Mouse (Mus musculus): ENCODE data around the gene Ppil3. TPM values are rescaled to one million over a fixed set of nuclear protein-coding genes. Genes with fewer than 3 reads are reported as not detected.

Gene Ppil3
- polyA plus RNA-seq, 2 experiments, result 40.9 to 56.0 TPM

DNA sequence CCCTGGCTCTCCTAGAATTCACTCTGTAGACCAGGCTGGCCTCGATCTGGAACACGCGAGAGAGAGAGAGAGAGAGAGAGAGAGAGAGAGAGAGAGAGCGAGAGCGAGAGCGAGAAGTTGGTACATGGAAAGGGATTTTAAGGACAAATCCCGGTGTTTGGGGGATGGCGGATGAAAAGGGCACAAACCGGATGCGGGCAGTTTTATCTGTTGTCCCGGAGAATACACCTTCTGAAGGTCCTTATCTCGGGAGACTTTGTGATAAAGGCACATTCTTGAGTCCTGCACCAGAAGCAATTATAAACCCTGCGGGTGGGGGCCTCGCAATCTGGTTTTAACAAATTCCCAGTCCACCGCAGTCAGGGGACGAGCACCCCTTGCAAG lies 53.0 kb downstream of the Ppil3 start:
- no peak; the same call in 1 of the 2 replicates for ATAC-seq (ENCODE audit: low FRiP score, low read depth)
- peak; percentile 34 for DNase-seq (ENCODE audit: low spot score)

DNA sequence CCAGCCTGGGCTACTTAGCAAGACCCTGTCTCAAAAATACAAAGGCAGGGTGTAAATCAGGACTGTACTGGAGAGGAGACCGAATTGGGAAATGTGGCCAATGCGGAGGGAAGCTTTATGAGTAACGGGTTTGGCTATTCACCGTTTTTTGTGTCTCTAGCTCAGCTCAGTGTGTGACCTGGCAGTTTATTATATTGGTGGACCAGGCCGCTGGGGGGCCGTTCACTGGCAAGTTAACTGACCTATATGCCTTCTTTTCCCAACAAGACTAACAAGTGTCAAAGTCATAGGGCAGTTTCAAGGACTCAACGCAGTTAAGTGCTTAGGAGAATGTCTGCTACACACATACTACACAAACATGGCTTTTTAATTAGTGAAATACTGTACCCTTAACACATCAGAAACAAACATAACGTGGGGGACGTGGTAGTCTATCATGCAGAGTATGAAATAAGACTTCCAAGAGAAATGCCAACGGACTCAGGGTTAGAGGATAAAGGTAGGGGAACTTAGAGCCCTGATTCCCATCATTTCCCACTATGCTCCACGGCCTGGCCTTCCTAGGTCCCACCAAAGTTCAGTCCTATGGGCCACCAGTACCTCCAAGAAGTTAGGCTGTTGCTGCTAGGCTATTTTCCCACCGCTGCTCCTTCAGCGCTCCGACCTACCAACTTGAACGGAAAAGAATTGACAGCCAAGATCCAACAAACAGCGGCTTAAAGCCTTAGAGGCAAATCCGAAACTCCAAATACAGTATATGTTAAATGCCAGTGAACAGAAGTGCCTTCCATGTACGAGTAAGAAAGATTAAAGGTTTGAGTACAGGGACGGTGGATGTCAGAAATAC lies 53.6 kb downstream of the Ppil3 start:
- Histone ChIP-seq H3K36me3 (ENCODE audit: control insufficient read depth, insufficient read depth, low read length) (peaks cover 20% of the 10 kb centered on the region), H3K27ac (replicated peaks; ENCODE audit: low read depth, low read length) (peak overlapping the region; percentile 99), H3K4me3 (replicated peaks; ENCODE audit: low read length) (peak overlapping the region; percentile 84), H3K9ac (ENCODE audit: low read depth, low read length, severe bottlenecking) (peak overlapping the region; percentile 97), H3K4me2 (replicated peaks; ENCODE audit: low read depth, low read length, severe bottlenecking) (peak overlapping the region; percentile 69), H3K27me3 (ENCODE audit: control insufficient read depth, insufficient read depth, low read length) (no peaks in the 10 kb centered on the region), H3K4me1 (ENCODE audit: control insufficient read depth, insufficient read depth, low read length) (peaks cover 9% of the 10 kb centered on the region), H3K9me3 (ENCODE audit: control insufficient read depth, low read length) (no peaks in the 10 kb centered on the region)
- WGBS, result 38% methylated on average over 19 of the region's 19 CpGs
- no peak for DNase-seq (ENCODE audit: low spot score)
- no peak for ATAC-seq (ENCODE audit: low FRiP score, low read depth)
- TF ChIP-seq POLR2A (IDR thresholded peaks at IDR 0.05; ENCODE audit: borderline replicate concordance, extremely low read depth, insufficient read depth, insufficient read length), result no peak

More for the DNA sequence above, 53.0 kb downstream of the Ppil3 start:
- peak overlapping the region; percentile 99 for H3K27ac ChIP-seq (replicated peaks; ENCODE audit: low read depth, low read length)
- under 1% methylated on average over 16 of the region's 16 CpGs for WGBS
- peak overlapping the region; percentile 97 for H3K9ac ChIP-seq (ENCODE audit: low read depth, low read length, severe bottlenecking)
- peak overlapping the region; percentile 69 for H3K4me2 ChIP-seq (replicated peaks; ENCODE audit: low read depth, low read length, severe bottlenecking)
- TF ChIP-seq POLR2A (IDR thresholded peaks at IDR 0.05; ENCODE audit: borderline replicate concordance, extremely low read depth, insufficient read depth, insufficient read length), result no peak
- peaks cover 26% of the 10 kb centered on the region for H3K36me3 ChIP-seq (ENCODE audit: control insufficient read depth, insufficient read depth, low read length)
- peak overlapping the region; percentile 84 for H3K4me3 ChIP-seq (replicated peaks; ENCODE audit: low read length)
- H3K9me3 ChIP-seq (ENCODE audit: control insufficient read depth, low read length), result no peaks in the 10 kb centered on the region
- no peaks in the 10 kb centered on the region for H3K27me3 ChIP-seq (ENCODE audit: control insufficient read depth, insufficient read depth, low read length)
- H3K4me1 ChIP-seq (ENCODE audit: control insufficient read depth, insufficient read depth, low read length), result peaks cover 9% of the 10 kb centered on the region

DNA sequence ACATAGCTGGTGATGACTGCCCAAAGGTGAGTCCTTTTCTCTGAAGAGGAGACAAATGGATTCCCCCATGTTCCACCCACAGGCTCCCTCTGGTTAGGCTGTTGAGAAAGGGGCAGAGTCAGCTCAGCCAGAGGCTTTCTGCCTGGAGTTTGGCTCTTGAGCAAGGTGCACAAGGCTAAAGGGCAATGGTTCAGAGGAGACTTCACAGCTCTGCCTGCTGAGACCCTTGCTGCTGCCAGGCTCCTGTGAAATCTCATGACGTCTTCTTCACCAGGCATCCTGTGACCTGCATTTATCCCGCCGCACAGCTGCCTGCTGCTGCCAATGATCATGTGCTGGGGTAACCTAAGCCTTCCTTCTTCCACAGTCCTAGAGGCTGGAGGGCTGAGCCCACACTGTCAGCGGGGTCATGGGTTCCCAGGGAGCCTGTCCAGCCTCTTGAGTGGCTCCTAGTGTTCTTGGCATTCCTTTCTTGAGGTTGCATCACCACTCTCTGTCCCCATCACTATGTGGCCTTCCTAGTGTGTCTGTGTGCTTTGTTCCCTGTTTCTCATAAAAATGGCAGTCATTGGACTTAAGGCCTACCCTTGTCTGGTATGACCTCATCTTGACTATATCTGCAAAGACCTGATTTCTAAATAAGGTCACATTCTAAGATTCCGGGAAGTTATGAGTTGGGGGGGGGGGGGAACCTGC lies 62.6 kb downstream of the Ppil3 start:
- no peak for ATAC-seq (ENCODE audit: low FRiP score, low read depth)
- H3K4me3 ChIP-seq (replicated peaks; ENCODE audit: low read length), result no peak overlapping the region

More for the DNA sequence above, 62.6 kb downstream of the Ppil3 start:
- Histone ChIP-seq H3K27ac (replicated peaks; ENCODE audit: low read depth, low read length) (no peak overlapping the region), H3K4me1 (ENCODE audit: control insufficient read depth, insufficient read depth, low read length) (no peaks in the 10 kb centered on the region), H3K4me2 (replicated peaks; ENCODE audit: low read depth, low read length, severe bottlenecking) (no peak overlapping the region), H3K9ac (ENCODE audit: low read depth, low read length, severe bottlenecking) (no peak overlapping the region), H3K27me3 (ENCODE audit: control insufficient read depth, insufficient read depth, low read length) (no peaks in the 10 kb centered on the region), H3K9me3 (ENCODE audit: control insufficient read depth, low read length) (no peaks in the 10 kb centered on the region), H3K36me3 (ENCODE audit: control insufficient read depth, insufficient read depth, low read length) (no peaks in the 10 kb centered on the region)
- TF ChIP-seq POLR2A (IDR thresholded peaks at IDR 0.05; ENCODE audit: borderline replicate concordance, extremely low read depth, insufficient read depth, insufficient read length), result no peak
- 76% methylated on average over 5 of the region's 5 CpGs for WGBS
- no peak for DNase-seq (ENCODE audit: low spot score)

Other genes with a start within 250 kb of the Ppil3 start
- gene Aox4, start 235.1 kb downstream of the Ppil3 start, polyA plus RNA-seq (2012; rRNA removed), result 0.37 and 0.78 TPM in 2 replicates
- gene Aox4, start 235.1 kb downstream of the Ppil3 start, polyA plus RNA-seq (2014; fragmentation: Nextera tagmentation; extraction: Ambion mirVana), result 1.3 and 2.5 TPM in 2 replicates
- 0.04 and 0.10 TPM in 2 replicates for gene Aox2, start 167.2 kb downstream of the Ppil3 start, polyA plus RNA-seq (2012; rRNA removed)
- 0.06 and 0.12 TPM in 2 replicates for gene Aox2, start 167.2 kb downstream of the Ppil3 start, polyA plus RNA-seq (2014; fragmentation: Nextera tagmentation; extraction: Ambion mirVana)
- 105 and 112 TPM in 2 replicates for gene Bzw1, start 52.6 kb downstream of the Ppil3 start, polyA plus RNA-seq (2012; rRNA removed)
- 350 and 367 TPM in 2 replicates for gene Bzw1, start 52.6 kb downstream of the Ppil3 start, polyA plus RNA-seq (2014; fragmentation: Nextera tagmentation; extraction: Ambion mirVana)
- 295 and 381 TPM in 2 replicates for gene Clk1, start 21.4 kb downstream of the Ppil3 start, polyA plus RNA-seq (2012; rRNA removed)
- 197 and 236 TPM in 2 replicates for gene Clk1, start 21.4 kb downstream of the Ppil3 start, polyA plus RNA-seq (2014; fragmentation: Nextera tagmentation; extraction: Ambion mirVana)
- gene Nif3l1, start 335 bp downstream of the Ppil3 start, polyA plus RNA-seq (2012; rRNA removed), result 40.5 and 45.0 TPM in 2 replicates
- gene Nif3l1, start 335 bp downstream of the Ppil3 start, polyA plus RNA-seq (2014; fragmentation: Nextera tagmentation; extraction: Ambion mirVana), result 43.6 and 46.1 TPM in 2 replicates
- gene Orc2, start 59.6 kb upstream of the Ppil3 start, polyA plus RNA-seq (2012; rRNA removed), result 21.5 and 23.5 TPM in 2 replicates
- 29.4 and 34.1 TPM in 2 replicates for gene Orc2, start 59.6 kb upstream of the Ppil3 start, polyA plus RNA-seq (2014; fragmentation: Nextera tagmentation; extraction: Ambion mirVana)
- gene Fam126b, start 140.8 kb upstream of the Ppil3 start, polyA plus RNA-seq (2012; rRNA removed), result 3.1 and 3.2 TPM in 2 replicates
- 7.2 and 8.9 TPM in 2 replicates for gene Fam126b, start 140.8 kb upstream of the Ppil3 start, polyA plus RNA-seq (2014; fragmentation: Nextera tagmentation; extraction: Ambion mirVana)
- gene Ndufb3, start 140.9 kb upstream of the Ppil3 start, polyA plus RNA-seq (2012; rRNA removed), result 97.4 and 136 TPM in 2 replicates
- gene Ndufb3, start 140.9 kb upstream of the Ppil3 start, polyA plus RNA-seq (2014; fragmentation: Nextera tagmentation; extraction: Ambion mirVana), result 149 and 164 TPM in 2 replicates

Data from limb, embryonic 14.5 days (tissue).